Mouse (Mus musculus) liver, adult 2 months (tissue): ENCODE measurements at regions not wholly inside any gene's neighbourhood (a gene's known extent, or its start where the extent isn't known, plus 50 kb on each side); places are given as distances from the start of the nearest gene placed in this dataset.

Experiments
- CTCF ChIP-seq: fragments of 200-500 bp; IDR thresholded peaks from 2 replicates; pipeline ENCODE4 v1.5.1; 2011; ENCODE audit warnings: low read depth, low read length, control low read depth
- POLR2A ChIP-seq: fragments of 200-500 bp; IDR thresholded peaks from 2 replicates; pipeline ENCODE4 v1.6.1; 2011; ENCODE audit warnings: low read length, control low read depth; ENCODE audit not compliant: insufficient read depth; ENCODE audit errors: extremely low read depth

DNA sequence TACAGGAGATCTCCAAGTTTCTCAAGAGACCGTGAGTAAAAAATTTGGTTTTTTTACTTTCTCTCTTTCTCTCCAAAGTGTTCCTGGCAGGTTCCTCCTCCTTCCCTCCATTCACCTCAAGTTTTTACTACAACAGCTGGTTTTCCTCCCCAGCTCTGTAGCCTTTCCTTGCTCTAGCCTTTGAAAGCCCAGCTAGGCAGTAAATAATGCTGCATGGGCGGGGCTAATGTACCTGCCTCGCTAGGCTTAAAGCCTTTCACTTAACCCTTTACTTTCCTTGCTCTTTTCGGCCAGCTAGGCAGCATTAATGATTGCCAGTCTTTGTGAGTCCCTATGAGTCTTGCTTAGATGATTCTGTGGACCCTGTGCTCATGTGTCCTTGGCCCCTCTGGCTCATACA lies 720.0 kb upstream of the Adam24 start:
- TF ChIP-seq POLR2A (no peak), CTCF (no peak)
